Mouse (Mus musculus) lung, postnatal 0 days (tissue): Measurements from ENCODE around the gene Xab2. TPM values are rescaled to one million over a fixed set of nuclear protein-coding genes. Genes with fewer than 3 reads are reported as not detected.

Experiments
- ATAC-seq: fragments of 200-750 bp; cut with Nextera tagmentation; 2 replicates; pipeline ENCODE4 v1.8.0; 2017; ENCODE audit warnings: moderate library complexity
- DNase-seq: peaks from one replicate; pipeline ENCODE4 v3.0.0-alpha.2; 2016; ENCODE audit warnings: low spot score
- H3K27ac ChIP-seq: fragments of 300-500 bp; sonication (generic); 2 replicates; pipeline ENCODE4 v1.5.1; 2014; ENCODE audit warnings: antibody characterized with exemption, mild to moderate bottlenecking, low read length, mixed read lengths
- H3K27me3 ChIP-seq: fragments of 300-500 bp; sonication (generic); replicated peaks from 2 replicates; pipeline ENCODE4 v1.6.1; 2014; ENCODE audit warnings: low read length, mixed read lengths; ENCODE audit not compliant: insufficient read depth
- H3K36me3 ChIP-seq: fragments of 300-500 bp; sonication (generic); 2 replicates; pipeline ENCODE4 v1.6.1; 2014; ENCODE audit warnings: low read length, mixed read lengths; ENCODE audit not compliant: insufficient read depth
- H3K4me1 ChIP-seq: fragments of 300-500 bp; sonication (generic); 2 replicates; pipeline ENCODE4 v1.6.1; 2014; ENCODE audit warnings: antibody characterized with exemption, low read depth, low read length, mixed read lengths; ENCODE audit not compliant: insufficient read depth
- H3K4me2 ChIP-seq: fragments of 300-500 bp; sonication (generic); replicated peaks from 2 replicates; pipeline ENCODE4 v1.6.1; 2014; ENCODE audit warnings: low read depth, mild to moderate bottlenecking, low read length, moderate library complexity, mixed read lengths
- H3K4me3 ChIP-seq: fragments of 300-500 bp; sonication (generic); 2 replicates; pipeline ENCODE4 v1.5.1; 2014; ENCODE audit warnings: low read depth, low read length
- H3K9ac ChIP-seq: fragments of 300-500 bp; sonication (generic); replicated peaks from 2 replicates; pipeline ENCODE4 v1.6.1; 2014; ENCODE audit warnings: low read depth, mild to moderate bottlenecking
- H3K9me3 ChIP-seq: fragments of 300-500 bp; sonication (generic); 2 replicates; pipeline ENCODE4 v1.6.1; 2016; ENCODE audit warnings: low read length, mixed read lengths
- CTCF ChIP-seq: IDR thresholded peaks from 2 replicates; pipeline ENCODE4 v1.5.1; 2016; ENCODE audit warnings: antibody characterized with exemption, mild to moderate bottlenecking
- EP300 ChIP-seq: IDR thresholded peaks from 2 replicates; pipeline ENCODE4 v1.6.1; 2016; ENCODE audit warnings: antibody characterized with exemption, mild to moderate bottlenecking, control low read depth
- WGBS: fragments of 180-500 bp; shearing (Covaris S2); extraction: QIAGEN DNeasy Blood & Tissue Kit; methylation state at CpG from one replicate; pipeline ENCODE4 v1.1.7; 2014; 5-methylcytosine and 5-hydroxymethylcytosine counted together
- polyA plus RNA-seq: library from polyadenylated mRNA; unstranded; fragments of >200 nt; fragmentation: Nextera tagmentation; extraction: Ambion mirVana; gene quantifications from 2 replicates; pipeline ENCODE4 v1.2.1, GENCODE M21; 2015

Xab2 gene
- polyA plus RNA-seq, 1 experiment from 2014 or later: 37.3 TPM

- 61% methylated on average over 13 of the region's 13 CpGs for WGBS
- H3K4me2 ChIP-seq: no peak overlapping the region
- no peaks in the 10 kb centered on the region for H3K4me1 ChIP-seq
- ATAC-seq (no peak), DNase-seq (no peak)
- H3K27me3 ChIP-seq: no peaks in the 10 kb centered on the region
- H3K9ac ChIP-seq: no peak overlapping the region
- H3K27ac ChIP-seq: no peak overlapping the region
- H3K36me3 ChIP-seq: no peaks in the 10 kb centered on the region
- TF ChIP-seq CTCF: no peak
- TF ChIP-seq EP300: no peak
- H3K9me3 ChIP-seq: no peaks in the 10 kb centered on the region
- H3K4me3 ChIP-seq: no peak overlapping the region
Measured at GRCm38 (mm10) chr8:3603439-3603838, 17.7 kb downstream of the Xab2 start.

- WGBS: 59% methylated on average over 6 of the region's 6 CpGs
- Histone ChIP-seq H3K4me3 (no peak overlapping the region), H3K9me3 (no peaks in the 10 kb centered on the region), H3K4me2 (no peak overlapping the region), H3K4me1 (no peaks in the 10 kb centered on the region), H3K27ac (no peak overlapping the region), H3K27me3 (no peaks in the 10 kb centered on the region), H3K36me3 (no peaks in the 10 kb centered on the region), H3K9ac (no peak overlapping the region)
- ATAC-seq (peak; percentile 39), DNase-seq (peak; percentile 47)
- TF ChIP-seq CTCF (no peak), EP300 (no peak)
Measured at GRCm38 (mm10) chr8:3600401-3600800, 20.7 kb downstream of the Xab2 start.

- 50% methylated on average over 1 of the region's 1 CpGs for WGBS
- DNase-seq (no peak), ATAC-seq (no peak)
- H3K27me3 ChIP-seq: no peaks in the 10 kb centered on the region
- no peaks in the 10 kb centered on the region for H3K4me1 ChIP-seq
- no peaks in the 10 kb centered on the region for H3K9me3 ChIP-seq
- H3K36me3 ChIP-seq: no peaks in the 10 kb centered on the region
- no peak overlapping the region for H3K4me2 ChIP-seq
- no peak overlapping the region for H3K9ac ChIP-seq
- TF ChIP-seq CTCF: no peak
- TF ChIP-seq EP300: no peak
- no peak overlapping the region for H3K27ac ChIP-seq
- no peak overlapping the region for H3K4me3 ChIP-seq
Measured at GRCm38 (mm10) chr8:3599219-3599618, 21.9 kb downstream of the Xab2 start.

- Histone ChIP-seq H3K36me3 (no peaks in the 10 kb centered on the region), H3K27me3 (no peaks in the 10 kb centered on the region), H3K4me3 (no peak overlapping the region), H3K4me2 (no peak overlapping the region), H3K27ac (no peak overlapping the region), H3K9ac (no peak overlapping the region), H3K4me1 (no peaks in the 10 kb centered on the region), H3K9me3 (no peaks in the 10 kb centered on the region)
- no peak for DNase-seq
- ATAC-seq: no peak
- WGBS: 70% methylated on average over 3 of the region's 3 CpGs
- no peak for TF ChIP-seq EP300
- TF ChIP-seq CTCF: no peak
Measured at GRCm38 (mm10) chr8:3598054-3598453, 23.1 kb downstream of the Xab2 start.

DNA sequence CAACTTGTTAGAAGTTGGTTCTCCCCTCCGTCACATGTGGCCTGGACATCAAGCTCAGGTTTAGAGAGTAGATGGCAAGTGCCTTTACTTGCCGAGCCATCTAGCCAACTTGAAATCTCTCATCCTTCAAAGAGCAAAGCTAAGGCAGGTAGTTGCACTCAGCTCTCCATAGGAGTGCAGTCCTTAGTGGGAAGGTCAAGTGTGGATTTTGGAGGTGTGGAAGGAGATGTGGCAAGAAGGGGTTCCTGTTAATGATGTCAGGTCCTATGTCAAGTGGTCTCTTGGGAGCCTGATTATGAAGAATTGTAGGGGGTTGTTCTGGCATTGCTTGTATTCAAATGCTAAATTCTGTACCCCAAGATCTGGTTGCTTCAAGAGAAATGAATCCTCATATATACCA lies 26.6 kb downstream of the Xab2 start:
- Histone ChIP-seq H3K4me3 (no peak overlapping the region), H3K4me2 (no peak overlapping the region), H3K4me1 (no peaks in the 10 kb centered on the region), H3K9me3 (no peaks in the 10 kb centered on the region), H3K36me3 (no peaks in the 10 kb centered on the region), H3K27me3 (no peaks in the 10 kb centered on the region), H3K27ac (no peak overlapping the region), H3K9ac (no peak overlapping the region)
- WGBS: 60% methylated on average over 2 of the region's 2 CpGs
- TF ChIP-seq EP300: peak; percentile 27
- TF ChIP-seq CTCF: no peak
- DNase-seq (peak; percentile 67), ATAC-seq (peak; percentile 85)

DNA sequence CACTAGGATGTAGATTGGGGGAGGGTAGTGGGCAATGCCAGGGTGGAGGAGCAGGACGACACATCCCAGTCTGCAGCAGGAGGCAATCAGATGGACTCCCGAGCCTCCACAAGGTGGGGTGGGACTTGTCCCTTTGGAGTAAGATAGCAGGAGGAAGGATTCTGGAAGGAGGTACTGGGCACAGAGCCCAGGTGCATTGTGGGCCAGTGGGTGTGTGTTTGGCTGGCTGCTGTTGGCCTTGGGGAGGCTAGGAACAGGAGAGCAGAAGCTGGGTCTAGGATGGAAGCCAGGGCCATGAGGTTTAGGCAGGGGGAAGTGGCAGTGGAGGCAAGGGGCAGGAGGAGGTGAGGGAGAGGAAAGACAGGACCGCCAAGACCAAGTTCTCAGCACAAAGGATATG lies 27.6 kb downstream of the Xab2 start:
- Histone ChIP-seq H3K4me1 (no peaks in the 10 kb centered on the region), H3K27ac (0 out of 2 replicates have a peak overlapping the region, but pooled peaks have one; percentile 21), H3K27me3 (no peaks in the 10 kb centered on the region), H3K9ac (no peak overlapping the region), H3K4me2 (no peak overlapping the region), H3K36me3 (no peaks in the 10 kb centered on the region), H3K9me3 (no peaks in the 10 kb centered on the region), H3K4me3 (no peak overlapping the region)
- TF ChIP-seq CTCF (no peak), EP300 (no peak)
- DNase-seq (no peak), ATAC-seq (no peak)
- WGBS: 58% methylated on average over 3 of the region's 3 CpGs

DNA sequence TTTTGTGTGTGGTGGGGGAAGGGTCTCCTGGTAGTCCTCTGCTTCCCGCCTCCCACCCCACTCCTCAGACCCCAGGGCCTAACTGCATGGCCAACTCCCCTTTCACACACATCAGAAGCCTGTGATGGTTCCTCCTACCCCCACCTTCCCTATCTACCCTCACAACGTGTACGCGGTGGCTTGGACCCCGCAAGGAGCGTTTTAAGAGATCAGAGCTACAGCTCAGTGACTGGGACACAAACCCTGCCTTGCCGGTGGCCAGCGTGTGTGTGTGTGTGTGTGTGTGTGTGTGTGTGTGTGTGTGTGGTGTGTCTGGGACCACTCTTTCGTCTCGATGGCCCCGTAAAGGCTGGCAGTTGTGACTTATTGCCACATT lies 32.9 kb downstream of the Xab2 start:
- H3K27ac ChIP-seq: peak overlapping the region; percentile 77; the same call in 1 of the 2 replicates
- no peaks in the 10 kb centered on the region for H3K36me3 ChIP-seq
- no peaks in the 10 kb centered on the region for H3K9me3 ChIP-seq
- H3K9ac ChIP-seq: peak overlapping the region; percentile 51
- TF ChIP-seq CTCF (no peak), EP300 (no peak)
- H3K4me3 ChIP-seq: peak overlapping the region; percentile 62
- ATAC-seq: peak; percentile 27
- no peak for DNase-seq
- H3K4me1 ChIP-seq: no peaks in the 10 kb centered on the region
- H3K4me2 ChIP-seq: peak overlapping the region; percentile 85
- peaks cover 5% of the 10 kb centered on the region; the same call in 1 of the 2 replicates for H3K27me3 ChIP-seq
- WGBS: 5% methylated on average over 11 of the region's 11 CpGs
